Mouse (Mus musculus) urinary bladder, postnatal 4 days (tissue): ENCODE measurements around the gene 9230112D13Rik.
A peak's percentile ranks its signal among the peaks of the same experiment; 100 is the strongest.

Experiments used
- DNase-seq, 2 experiments: peaks; one replicate each; pipeline ENCODE4 v3.0.0; 2021 to 2022; ENCODE audit warnings: low spot score in 2 of 2

The 9230112D13Rik gene

DNA sequence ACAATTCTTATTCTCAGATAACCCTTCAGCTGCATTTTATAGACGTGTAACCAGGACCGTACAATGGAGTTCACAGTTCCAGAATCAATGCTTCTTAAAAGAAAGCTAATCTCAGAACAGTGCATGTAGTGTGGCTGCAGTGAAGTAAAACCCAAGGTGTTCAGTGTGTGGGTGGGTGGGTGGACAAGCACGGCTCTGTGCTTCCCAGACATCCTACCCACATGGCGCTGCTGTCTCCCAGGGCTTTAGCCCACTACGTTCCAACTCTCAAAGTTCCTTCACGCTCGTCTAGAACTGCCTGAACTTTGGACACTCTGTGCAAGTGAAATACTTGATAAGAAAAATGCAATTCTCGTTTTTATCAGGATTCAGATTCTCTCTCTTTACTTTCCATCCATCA is at the start of gene 9230112D13Rik:
TSS of gene 9230112D13Rik (minus strand) at position 101 of the 400 bp plus-strand sequence.
- DNase-seq = no peak

DNA sequence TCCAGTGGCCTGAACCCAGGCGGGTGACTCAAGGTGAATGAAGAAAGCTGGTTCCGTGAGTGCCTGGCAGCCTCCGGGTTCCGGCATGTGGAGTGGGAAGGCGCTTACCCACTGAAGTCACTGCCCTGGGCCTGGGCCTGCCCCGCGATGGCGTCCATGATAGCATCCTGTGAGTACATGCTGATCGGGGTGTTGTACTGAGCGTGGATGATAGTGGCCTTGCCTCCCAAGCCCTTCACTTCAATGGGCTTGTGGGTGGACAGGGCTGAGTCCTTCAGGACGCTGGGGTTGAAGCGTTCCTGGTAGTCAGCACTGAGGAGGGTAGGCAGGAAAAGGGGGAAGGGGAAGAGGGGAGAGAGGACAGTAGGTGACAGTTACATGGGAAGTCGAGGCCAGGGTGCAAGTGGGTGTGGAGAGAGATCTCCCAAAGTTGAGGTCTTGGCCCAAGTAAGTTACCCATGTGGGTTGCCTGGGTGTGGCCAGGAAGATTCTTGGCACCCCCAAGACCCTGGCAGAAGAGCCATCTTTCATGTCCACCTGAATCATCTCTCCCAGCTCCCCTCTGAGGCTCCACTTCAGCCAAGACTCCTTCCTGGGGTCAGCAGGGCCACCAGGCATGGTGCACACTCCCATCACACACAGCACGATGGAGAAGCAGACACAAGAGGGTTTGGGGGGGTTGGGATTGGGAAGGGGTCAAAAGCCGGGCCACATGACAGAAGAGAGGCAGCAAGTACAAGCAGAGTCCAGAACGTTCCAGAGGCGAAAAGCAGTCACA is 49.2 kb upstream of the 9230112D13Rik start:
- no peak for DNase-seq

DNA sequence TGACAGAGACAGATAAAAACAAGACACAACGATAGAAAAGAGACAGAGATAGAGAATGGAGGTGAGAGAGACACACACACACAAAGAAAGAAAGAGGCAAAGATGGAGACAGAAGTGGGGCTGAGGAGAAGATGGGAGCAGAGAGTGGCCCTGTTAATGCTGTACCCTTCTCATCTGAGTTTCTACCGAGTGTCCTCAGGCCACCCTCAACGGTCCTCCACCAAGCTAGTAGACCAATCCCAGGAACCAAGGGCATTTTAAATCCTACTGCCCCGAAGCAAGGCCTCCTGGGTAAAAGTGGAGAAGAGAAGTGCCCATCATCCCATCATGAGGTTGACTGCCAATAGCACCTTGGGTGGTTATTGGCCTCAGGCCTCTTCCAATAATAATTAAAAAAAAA is 48.3 kb upstream of the 9230112D13Rik start:
- DNase-seq = no peak

DNA sequence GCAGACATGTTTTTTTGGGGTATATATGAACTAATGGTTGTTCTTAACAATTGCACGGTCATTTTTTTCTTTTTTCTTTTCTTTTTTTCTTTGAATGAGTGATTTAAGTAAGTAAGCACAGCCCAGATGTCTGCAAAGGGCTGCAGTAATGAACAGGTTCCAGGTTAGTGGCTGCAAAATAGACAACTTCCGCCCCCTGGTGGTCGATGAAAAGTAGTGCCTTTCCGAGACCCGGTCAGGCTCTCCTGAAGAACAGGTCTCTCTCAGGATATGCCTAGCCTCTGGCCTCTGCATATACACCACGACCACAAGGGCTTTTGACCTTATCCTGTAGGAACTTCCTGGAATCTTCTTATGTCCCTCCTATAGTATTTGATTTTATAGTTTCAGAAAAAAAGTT is 47.7 kb upstream of the 9230112D13Rik start:
- peak; percentile 64 to 83 for DNase-seq

DNA sequence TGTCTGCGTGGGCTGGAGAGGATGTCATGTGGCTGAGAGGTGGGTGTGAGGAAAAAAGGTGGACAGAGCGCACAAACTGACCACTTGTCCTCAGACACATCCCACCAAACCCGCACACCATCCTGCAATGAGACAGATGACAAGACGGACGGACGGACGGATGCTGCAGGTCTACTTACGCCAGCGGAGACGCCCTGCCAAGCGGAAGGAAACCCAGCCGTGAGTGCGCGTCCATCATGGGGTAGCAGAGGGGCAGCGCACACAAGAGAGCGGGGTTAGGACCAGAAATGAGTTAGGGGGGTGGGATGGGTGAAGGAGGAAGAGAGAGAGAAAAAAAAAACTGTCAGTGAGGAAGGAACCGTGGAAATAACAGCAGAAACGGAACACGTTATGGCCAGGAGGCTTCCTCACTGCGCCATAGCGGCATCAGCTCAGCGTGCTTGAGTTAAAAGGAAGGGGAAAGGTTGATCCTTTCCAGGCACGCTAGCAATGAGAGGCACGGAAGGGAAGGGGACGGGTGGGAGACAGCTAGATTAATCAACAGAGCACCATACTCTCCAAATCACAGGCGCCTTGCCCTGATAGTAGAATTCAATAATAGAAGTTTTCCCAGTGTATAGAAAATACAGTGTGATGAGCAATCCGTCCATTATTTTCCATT is 47.1 kb upstream of the 9230112D13Rik start:
- no peak for DNase-seq

DNA sequence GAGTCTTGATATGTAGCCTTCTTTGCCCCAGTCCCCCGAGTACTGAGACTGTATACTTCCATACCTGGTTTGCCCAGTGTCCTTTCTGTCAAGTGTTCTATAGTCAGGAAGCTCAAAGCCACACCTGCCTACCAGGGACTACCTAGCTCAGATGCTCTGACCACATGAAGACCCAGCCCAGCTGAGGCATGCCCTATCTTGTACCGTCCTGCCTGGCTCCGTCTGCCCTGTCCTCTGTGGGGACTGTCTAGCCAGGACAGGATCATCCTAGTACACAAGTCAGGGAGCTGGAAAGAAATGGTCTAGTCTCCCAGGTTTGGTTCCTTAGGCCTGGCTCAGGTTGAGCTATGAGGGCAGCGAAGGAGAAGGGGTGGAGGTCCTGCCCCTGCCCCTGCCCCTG is 46.0 kb upstream of the 9230112D13Rik start:
- no peak for DNase-seq

DNA sequence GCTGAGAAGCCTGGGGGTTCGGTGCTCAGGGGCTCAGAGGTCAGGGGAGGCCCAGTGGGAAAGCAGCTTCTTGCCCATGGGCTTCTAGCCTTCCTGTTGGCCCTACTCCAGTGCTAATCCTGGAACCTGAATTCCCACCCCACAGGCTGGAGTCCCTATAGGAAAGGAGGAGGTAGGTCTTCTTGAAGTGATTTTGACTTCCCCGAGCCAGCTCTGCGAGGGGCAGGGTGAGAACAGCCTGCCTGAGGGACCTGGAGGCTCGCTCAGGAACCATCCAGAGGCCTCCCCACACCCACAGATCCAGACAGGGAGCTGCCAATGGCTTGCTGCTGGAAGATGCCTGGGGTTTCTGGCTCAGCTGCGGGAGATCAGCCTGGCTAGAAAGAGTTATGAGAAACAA is 45.1 kb upstream of the 9230112D13Rik start:
- DNase-seq = no peak

DNA sequence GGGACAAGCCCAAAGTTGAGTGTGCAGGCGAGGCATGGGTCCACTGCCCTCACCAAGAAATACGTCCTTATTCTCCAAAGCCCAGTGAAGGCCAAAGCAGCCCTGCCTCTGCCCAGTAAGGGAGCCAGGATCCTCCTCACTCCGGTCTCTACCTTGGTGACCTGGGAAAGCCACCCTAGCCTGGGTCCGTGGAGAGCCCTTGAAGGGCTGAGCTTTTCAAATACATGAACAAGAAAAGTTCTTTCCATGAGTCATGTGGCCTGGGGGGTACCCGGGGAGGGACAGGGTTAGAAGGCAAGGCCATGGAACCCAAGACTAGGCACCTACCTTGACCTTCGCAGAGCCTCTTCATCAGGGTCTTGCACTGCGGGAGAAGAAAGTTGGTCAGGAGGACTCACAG is 43.9 kb upstream of the 9230112D13Rik start:
- DNase-seq = no peak

DNA sequence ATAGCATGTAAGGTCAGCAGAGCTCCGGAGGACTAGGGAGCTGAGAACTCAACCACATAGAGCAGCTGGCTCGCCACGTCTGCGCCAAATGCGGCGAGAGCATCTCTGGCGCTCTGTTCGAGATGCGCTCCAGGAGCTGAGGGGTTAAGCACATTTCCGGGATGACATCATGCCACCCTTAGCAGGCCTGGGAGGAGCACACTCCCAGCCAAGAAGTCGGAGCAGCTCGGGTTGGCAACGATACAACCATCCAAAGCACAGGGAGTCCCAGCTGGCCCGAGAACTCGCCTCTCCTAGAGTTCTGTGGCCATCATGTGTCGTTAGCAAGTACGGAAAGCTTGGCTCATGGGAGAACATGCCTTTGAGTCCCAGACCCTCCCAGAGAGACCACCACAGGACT is 43.1 kb upstream of the 9230112D13Rik start:
- DNase-seq = peak in 1 of 2 experiments; percentile 64

DNA sequence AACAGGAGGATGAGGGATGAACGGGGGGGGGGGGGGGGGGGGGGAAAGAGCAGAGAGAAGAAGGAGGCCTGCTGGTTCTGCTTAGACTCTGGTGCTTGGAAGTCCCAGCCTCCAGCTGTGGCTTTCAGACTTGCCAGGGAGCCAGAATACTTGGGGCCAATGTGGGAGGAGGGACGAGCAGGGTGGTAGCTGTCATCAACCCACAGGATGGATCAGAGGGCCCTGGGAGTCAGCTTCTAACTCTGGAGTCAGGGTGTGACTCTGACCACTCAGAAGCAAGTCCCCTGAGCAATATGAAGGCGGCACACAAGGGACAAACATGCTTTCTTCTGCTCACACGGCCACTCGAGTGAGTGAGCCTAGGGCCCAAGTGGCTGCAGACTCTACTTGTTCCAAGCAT is 42.0 kb upstream of the 9230112D13Rik start:
- DNase-seq = no peak

DNA sequence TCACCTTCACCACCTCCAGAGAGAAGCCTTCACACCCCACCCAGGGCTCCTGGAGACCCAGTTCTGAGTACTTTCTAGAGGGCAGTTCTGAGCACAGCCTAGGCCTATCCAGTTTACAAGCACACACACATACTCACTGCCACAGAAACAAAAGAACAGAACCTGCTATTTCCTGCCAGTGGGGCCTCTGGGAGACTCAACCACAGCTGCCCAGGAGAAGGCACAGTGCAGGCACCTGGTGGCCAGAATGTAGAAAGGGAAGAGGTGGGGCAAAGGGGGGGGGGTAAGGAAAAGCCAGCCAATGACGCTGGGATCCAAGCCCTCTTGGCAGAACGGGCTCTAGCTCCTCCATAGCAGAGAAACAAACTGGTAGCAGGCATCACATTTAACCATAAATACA is 39.8 kb upstream of the 9230112D13Rik start:
- DNase-seq = no peak

DNA sequence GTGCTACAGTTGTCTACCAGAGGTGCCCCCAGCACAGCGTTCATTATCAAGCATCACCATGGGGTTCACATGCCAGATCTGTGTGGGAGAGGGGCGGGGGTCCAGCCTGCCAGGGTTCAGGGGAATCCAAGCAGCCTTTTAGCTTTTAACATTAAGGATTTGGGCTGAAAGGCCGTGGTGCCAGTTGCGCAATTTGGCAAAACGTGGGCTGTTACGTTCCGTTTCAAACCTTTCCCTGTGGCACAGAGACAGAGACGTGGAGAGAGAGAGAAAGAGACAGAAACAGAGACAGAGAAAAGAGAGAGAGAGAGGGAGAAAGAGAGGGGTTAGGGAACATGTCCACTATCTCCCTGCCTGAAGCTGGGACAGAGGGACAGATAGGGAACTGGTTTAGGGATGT is 39.0 kb upstream of the 9230112D13Rik start:
- DNase-seq = no peak

DNA sequence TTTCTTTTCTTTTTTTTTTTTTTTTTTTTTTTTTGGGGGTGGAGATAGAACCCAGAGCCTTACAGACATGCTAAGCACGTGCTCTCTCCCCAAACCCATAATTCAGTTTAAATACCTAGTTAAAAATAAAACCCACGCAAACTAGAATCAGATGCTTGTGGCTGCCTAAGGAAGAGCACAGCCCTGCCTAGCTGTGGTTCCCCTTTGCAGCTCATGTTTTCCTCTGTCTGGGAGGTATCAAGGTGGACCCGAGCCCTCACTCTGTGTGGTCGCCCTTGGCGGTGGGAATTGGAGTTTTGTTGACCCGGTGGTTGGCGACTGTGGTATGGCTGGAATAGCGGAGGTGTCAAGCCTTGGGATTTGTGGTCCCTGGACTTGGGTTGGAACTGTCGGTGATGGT is 36.3 kb upstream of the 9230112D13Rik start:
- DNase-seq = no peak

DNA sequence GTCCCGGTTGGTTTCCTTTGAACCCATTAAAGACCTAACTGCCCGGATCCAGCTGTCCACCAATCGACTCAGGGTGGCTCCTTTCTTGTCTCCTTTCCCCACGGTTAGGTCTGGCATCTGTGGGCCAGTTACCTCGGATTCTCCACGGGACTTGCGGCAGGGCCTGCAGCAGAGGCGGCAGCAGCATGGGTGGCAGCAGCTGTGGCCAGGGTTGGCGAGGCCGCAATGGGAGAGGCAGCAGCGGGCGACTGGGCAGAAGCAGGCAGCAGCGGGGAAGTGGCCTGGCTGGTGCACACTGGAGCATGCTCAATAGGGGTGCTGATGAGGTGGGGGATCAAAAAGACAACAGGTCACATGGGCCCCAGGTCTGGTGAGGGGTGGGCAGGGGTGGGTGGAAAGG is 32.6 kb upstream of the 9230112D13Rik start:
- no peak for DNase-seq

DNA sequence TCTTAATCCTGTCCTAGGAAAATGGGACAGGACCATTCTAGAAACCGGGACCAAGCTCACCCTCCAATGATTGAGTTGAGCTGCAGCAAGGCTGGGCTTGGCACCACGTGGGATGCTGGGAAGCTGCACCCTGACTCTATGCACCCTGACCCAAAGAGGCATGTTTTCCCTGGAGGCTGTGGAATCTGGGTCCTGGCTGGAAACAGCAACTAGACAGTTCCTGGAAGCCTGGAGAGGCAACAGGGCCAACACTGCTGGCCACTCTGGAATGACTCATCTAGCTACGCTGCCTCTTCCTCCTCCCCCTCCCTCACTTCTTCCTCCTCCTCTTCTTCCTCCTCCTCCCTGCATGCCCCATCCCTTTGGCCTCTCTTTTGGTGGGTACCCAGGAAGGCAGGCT is 31.4 kb upstream of the 9230112D13Rik start:
- DNase-seq = no peak

DNA sequence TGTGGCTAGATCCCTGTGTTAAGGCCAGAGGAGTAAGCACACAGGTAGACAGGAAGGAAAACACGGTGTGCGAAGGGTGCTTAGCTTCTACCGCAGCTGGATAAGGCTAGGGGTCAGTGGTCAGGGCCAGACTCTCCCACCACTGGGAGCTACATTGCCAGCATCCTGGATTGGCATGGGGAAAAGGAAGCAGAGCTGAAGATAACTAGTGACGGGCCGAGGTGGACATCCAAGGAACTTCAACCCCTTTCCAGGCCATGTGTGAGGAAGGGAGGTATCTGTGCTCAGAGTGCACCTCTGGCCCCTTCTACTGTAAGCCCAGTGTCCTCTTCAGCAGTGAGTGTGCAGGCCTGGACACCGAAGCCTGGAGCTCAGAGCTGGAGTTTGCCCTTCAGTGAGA is 30.9 kb upstream of the 9230112D13Rik start:
- DNase-seq = no peak

DNA sequence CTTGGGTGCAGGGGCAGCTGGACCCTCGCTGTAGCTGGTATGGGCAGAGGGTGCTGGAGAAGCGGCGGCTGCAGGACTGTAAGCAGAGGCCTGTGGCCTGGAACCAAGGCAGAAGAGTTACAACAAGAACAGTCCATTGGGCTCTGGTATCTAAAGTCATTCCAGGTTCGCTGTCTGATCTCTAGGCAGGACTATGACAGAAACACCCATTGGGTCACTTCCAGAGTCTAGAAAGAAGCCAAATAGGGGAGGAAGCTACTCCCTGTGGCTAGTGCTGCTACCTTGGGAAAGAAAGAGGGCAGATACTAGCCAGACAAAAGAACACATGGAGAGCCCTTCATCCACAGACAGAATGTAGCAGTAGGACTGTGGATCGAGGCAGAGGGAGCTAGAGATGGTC is 29.6 kb upstream of the 9230112D13Rik start:
- no peak for DNase-seq

DNA sequence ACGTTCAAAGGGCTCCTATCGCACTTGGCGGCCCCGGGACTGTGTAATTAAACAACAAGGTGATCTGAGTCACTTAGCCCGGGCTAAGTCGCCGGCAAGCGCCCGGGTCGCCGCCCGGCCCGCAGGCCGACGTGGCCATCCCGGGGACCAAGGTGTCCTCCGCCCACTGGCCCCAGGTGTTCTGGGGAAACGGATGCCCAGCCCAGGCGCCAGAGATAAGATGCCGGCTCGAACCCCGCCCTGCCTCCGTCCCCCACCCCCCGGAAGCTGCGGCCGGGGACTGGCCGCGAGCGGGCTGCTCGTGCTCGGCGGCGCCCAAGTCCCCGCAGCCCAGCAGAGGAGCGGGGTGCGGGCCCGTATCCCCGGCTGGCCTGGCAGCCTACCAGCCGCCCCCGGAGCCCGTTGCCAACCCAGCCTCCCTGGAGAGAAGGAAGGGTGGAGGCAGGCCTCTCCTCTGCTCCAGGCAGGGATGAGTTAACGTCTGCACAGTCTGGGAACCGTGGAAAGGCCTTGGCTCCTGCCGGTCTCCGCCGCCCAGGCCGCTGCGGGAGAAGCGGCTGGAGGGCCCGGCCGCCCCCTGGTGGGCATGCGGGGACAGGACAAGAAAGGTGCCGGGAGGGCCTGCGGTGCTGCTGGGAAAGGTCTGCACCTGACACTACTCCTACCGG is 26.5 kb upstream of the 9230112D13Rik start:
- peak; percentile 82 to 84 for DNase-seq

DNA sequence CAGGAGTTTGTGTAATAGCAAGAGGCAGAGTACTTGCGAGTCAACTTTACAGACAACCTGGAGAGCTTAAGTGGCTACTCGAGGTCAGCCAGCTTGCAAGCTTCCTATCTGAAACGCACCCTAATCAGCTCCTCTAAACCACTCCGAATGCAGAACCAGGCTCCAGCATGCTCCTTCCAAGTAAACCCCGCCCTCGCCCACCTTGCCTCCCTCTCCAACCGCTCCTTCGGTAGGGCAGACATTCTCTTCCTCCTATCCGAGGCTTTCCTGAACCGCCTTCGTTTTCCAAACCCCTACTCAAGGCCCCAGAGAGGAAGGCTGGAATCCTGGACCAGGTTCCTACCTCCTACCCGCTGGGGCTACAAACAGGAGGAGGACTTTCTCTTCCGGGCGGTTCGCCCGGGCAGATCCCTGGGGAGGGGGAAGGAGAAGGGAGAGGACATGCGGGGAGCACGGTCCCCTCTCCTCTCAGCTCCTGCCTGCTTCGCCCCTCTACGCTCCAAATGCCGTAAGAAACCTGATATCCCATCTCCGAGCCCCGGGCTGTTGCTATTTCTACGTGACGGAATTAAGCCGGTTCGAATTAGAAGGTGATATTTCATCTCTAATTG is 25.9 kb upstream of the 9230112D13Rik start:
- DNase-seq = peak in 1 of 2 experiments; percentile 66

DNA sequence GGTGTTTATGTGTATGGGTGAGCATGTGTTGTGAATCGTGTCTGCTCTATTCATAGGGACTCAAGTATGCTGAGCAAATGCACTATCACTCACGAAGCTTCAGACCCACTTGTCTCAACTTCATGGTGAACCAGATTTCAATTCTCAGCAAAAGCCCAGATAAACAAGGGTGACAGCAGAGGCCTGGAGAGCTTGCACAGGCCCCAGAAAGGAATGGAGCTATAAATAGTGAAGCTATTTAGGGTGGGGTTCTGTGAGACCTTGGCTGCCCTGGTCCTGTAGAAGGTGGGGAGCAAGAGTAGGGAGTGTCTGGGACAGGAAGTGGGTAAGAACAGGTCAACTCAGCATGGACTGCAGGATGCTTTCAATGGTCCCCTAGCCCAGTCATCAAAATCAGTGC is 21.9 kb upstream of the 9230112D13Rik start:
- no peak for DNase-seq

DNA sequence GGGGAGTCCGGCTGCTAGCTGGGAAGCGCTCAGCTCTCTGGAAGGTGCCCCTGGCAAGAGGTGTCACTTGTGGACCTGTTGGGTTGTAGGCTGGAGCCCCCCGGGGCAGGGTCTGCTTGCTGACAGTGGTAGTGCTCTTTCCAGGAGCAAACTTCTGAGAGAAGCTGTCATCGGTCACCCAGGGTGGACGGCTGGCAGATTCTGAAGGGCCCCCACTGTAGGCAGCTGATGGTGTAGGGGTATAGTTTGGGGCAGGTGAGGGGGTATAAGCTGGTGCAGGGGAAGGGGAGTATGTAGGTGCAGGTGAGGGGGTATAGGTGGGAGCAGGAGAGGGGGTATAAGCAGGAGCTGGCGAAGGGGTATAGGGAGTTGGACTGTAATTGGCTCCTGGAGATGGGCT is 21.4 kb upstream of the 9230112D13Rik start:
- DNase-seq = no peak

DNA sequence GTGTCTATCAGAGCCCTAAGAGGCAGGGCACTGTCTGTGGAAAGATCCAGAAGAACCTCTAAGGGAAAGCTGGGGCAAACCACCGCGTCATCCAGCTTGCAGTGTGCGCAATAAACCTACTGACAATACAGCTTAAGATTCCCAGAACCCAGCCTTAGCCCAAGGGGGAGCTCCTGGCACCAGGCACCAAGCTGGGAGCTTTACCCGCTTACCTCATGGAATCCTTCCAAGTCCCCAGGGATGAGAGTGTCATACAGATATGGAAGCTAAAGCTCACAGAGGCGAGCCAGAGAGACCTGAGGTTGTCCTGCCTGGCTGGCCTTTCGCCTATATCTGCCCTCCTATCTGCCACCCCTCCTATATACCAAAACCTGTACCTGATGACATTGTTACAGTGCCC is 21.0 kb upstream of the 9230112D13Rik start:
- DNase-seq = no peak
